Mouse (Mus musculus) liver, embryonic 15.5 days (tissue): ENCODE measurements around the gene Dyrk2. TPM values are rescaled to one million over a fixed set of nuclear protein-coding genes. Genes with fewer than 3 reads are reported as not detected.
A peak's percentile ranks its signal among the peaks of the same experiment; 100 is the strongest.

Source experiments
- ATAC-seq: fragments of 200-750 bp; cut with Nextera tagmentation; 2 replicates; pipeline ENCODE4 v1.8.0; 2017; ENCODE audit warnings: moderate number of reproducible peaks, mild to moderate bottlenecking, moderate library complexity; ENCODE audit not compliant: insufficient read depth
- H3K27ac ChIP-seq: fragments of 300-500 bp; sonication (generic); replicated peaks from 2 replicates; pipeline ENCODE4 v1.5.1; 2015; ENCODE audit warnings: mild to moderate bottlenecking, inconsistent platforms
- H3K27me3 ChIP-seq: fragments of 300-500 bp; sonication (generic); 2 replicates; pipeline ENCODE4 v1.6.1; 2015; ENCODE audit warnings: mild to moderate bottlenecking, inconsistent platforms
- H3K36me3 ChIP-seq: fragments of 300-500 bp; sonication (generic); replicated peaks from 2 replicates; pipeline ENCODE4 v1.6.1; 2015; ENCODE audit warnings: moderate library complexity, mild to moderate bottlenecking, inconsistent platforms
- H3K4me1 ChIP-seq: fragments of 300-500 bp; sonication (generic); replicated peaks from 2 replicates; pipeline ENCODE4 v1.6.1; 2015; ENCODE audit warnings: inconsistent platforms
- H3K4me2 ChIP-seq: fragments of 300-500 bp; sonication (generic); 2 replicates; pipeline ENCODE4 v1.6.1; 2015; ENCODE audit warnings: moderate library complexity, mild to moderate bottlenecking, inconsistent platforms
- H3K4me3 ChIP-seq: fragments of 300-500 bp; sonication (generic); replicated peaks from 2 replicates; pipeline ENCODE4 v1.5.1; 2015; ENCODE audit warnings: mild to moderate bottlenecking, inconsistent platforms
- H3K9ac ChIP-seq: fragments of 300-500 bp; sonication (generic); 2 replicates; pipeline ENCODE4 v1.6.1; 2015; ENCODE audit warnings: moderate library complexity, mild to moderate bottlenecking, inconsistent platforms
- H3K9me3 ChIP-seq: fragments of 300-500 bp; sonication (generic); replicated peaks from 2 replicates; pipeline ENCODE4 v1.6.1; 2016; ENCODE audit warnings: inconsistent platforms
- WGBS: fragments of 180-500 bp; shearing (Covaris S2); methylation state at CpG from one replicate; pipeline ENCODE4 v1.1.7; 2015; ENCODE audit warnings: mixed read lengths; ENCODE audit not compliant: insufficient replicate concordance; 5-methylcytosine and 5-hydroxymethylcytosine counted together
- polyA plus RNA-seq: library from polyadenylated mRNA; unstranded; fragments of >200 nt; fragmentation: Nextera tagmentation; extraction: Ambion mirVana; gene quantifications from 2 replicates; pipeline ENCODE4 v1.2.1, GENCODE M21; 2015

The Dyrk2 gene
- 1.9 and 2.3 TPM in 2 replicates for polyA plus RNA-seq

DNA sequence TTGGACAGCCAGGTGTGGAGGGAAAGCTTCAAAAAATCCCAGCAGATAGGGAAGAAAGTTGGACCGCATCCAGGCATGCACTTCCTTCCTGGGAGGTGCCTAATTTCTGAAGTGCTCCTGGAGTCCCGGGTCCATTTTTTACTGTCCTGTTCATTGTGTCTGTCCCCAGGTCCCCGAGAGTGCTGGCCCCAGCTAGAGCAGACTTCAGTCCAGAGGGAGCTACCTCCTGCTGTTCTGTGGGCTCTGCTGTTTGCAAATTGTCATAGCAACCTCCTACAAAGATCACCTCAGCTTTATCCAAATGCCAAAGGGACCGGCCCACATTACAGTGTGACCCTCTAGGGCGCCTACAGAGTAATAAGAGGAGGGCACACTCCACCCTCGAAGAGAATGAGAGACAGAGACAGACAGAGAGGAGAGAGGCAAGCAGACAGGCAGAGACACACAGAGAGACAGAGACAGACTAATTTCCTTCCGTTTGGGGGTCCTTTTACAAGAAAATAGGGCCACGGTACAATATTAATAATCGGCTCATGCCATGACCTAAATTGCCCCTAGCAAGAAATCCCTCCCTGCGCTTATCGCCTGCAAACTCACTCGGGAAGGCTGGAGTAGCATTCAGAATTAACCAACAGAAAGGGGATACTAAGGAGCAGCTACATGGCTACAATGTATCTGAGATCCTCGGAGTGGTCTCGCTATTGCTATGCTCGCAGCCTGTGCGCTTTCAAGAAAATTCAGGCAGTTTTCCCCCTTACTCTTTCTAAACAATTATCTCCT lies at the start of gene Dyrk2:
Gene Dyrk2, minus strand, starts transcription at position 9 of the 780 bp plus-strand sequence.
- Histone ChIP-seq H3K4me3 (peak within 1 kb of the TSS; percentile 72), H3K4me1 (peaks cover 27% of the 10 kb centered on the region), H3K9me3 (no peaks in the 10 kb centered on the region), H3K27me3 (peaks cover 27% of the 10 kb centered on the region), H3K27ac (peak within 1 kb of the TSS; percentile 70), H3K4me2 (peak within 1 kb of the TSS; percentile 86), H3K36me3 (no peaks in the 10 kb centered on the region), H3K9ac (peak within 1 kb of the TSS; percentile 41)
- 20% methylated on average over 16 of the region's 16 CpGs for WGBS
- no peak for ATAC-seq

DNA sequence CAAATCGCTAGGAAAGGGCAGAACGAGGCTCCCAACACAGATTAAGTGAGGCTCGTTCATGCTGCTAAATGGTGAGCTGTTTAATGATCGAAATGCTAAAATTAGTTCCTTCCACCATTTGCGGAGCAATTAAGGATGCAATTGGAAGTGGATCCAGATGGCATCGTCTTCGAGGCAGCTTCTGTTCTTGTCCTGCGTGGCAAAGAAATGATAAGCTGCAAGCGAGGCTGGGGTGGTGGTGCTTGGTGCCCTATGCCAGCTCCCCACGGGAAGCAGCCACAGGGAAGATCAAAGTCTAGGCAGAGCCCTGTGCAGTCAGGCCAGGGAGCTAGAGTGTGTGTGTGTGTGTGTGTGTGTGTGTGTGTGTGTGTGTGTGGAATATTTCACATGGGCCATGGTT lies 32.6 kb upstream of the Dyrk2 start:
- H3K36me3 ChIP-seq: no peaks in the 10 kb centered on the region
- H3K9me3 ChIP-seq: no peaks in the 10 kb centered on the region
- no peak for ATAC-seq
- 70% methylated on average over 10 of the region's 10 CpGs for WGBS
- H3K27me3 ChIP-seq: no peaks in the 10 kb centered on the region
- H3K27ac ChIP-seq: no peak overlapping the region
- H3K4me2 ChIP-seq: no peak overlapping the region
- H3K4me1 ChIP-seq: no peaks in the 10 kb centered on the region
- H3K9ac ChIP-seq: no peak overlapping the region
- H3K4me3 ChIP-seq: no peak overlapping the region

GRCm38 (mm10) chr10:118893645-118894044 lies 23.6 kb upstream of the Dyrk2 start:
- Histone ChIP-seq H3K4me2 (no peak overlapping the region), H3K27me3 (no peaks in the 10 kb centered on the region), H3K9ac (no peak overlapping the region), H3K36me3 (no peaks in the 10 kb centered on the region), H3K4me1 (no peaks in the 10 kb centered on the region), H3K27ac (no peak overlapping the region), H3K9me3 (no peaks in the 10 kb centered on the region), H3K4me3 (no peak overlapping the region)
- 32% methylated on average over 3 of the region's 3 CpGs for WGBS
- no peak for ATAC-seq

DNA sequence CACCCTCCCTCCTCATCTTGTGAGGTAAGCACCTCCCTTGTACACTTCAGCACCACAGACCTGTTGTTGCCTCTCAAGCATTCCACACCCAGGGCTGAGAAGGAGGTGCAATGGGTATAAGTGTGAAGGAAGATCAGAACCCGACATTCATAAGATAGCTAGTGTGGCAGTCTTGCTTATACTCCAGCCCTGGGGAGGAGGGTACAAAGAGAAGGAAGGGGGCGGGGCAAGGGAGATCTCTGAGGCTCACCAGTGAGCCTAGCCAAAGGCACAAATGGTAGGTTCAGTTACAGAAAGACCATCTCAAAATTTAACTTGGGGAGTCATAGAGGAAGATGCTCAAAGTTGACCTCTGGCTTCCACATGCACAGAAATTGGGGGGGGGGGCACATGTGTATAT lies 14.1 kb upstream of the Dyrk2 start:
- no peaks in the 10 kb centered on the region for H3K27me3 ChIP-seq
- WGBS: 62% methylated on average over 2 of the region's 2 CpGs
- H3K9ac ChIP-seq: no peak overlapping the region
- H3K4me2 ChIP-seq: no peak overlapping the region
- no peak overlapping the region for H3K4me3 ChIP-seq
- no peak for ATAC-seq
- H3K4me1 ChIP-seq: no peaks in the 10 kb centered on the region; the same call in 1 of the 2 replicates
- H3K9me3 ChIP-seq: no peaks in the 10 kb centered on the region
- H3K27ac ChIP-seq: no peak overlapping the region
- H3K36me3 ChIP-seq: no peaks in the 10 kb centered on the region

- Histone ChIP-seq H3K4me3 (no peak overlapping the region), H3K27ac (no peak overlapping the region), H3K4me2 (no peak overlapping the region), H3K9me3 (no peaks in the 10 kb centered on the region), H3K4me1 (no peaks in the 10 kb centered on the region; the same call in 1 of the 2 replicates), H3K36me3 (no peaks in the 10 kb centered on the region), H3K27me3 (no peaks in the 10 kb centered on the region), H3K9ac (no peak overlapping the region)
- 35% methylated on average over 11 of the region's 11 CpGs for WGBS
- ATAC-seq: no peak
These were observed 13.3 kb upstream of the Dyrk2 start for GRCm38 (mm10) chr10:118883317-118883716.

DNA sequence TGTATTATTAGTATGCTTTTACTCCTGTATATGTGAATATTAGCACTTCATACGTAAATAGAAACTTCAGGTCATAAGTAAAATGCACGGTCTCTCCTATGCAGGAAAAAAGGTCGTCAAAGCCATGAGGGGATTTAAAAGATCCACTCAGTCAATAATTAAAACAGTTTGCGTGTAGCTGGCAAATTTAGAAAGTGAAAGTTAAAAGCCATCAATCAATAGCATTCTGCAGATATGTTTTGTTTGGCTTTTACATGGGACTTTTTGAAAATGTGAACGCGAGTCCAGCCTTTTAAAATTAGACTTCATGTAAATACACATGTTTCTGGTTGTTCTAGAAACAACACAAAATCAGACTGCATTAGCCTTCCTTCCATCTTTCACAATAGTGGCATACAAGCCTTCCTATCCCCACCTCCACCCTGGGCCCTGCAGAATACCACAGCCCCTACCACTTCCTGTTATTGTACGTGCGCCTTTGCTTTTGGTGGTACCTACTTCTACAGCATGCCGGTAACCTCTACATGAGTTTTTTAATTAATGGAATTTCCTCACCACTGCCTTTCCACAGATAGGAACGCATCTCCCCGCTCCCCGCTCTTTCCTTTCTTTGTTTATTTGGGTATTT lies 12.4 kb upstream of the Dyrk2 start:
- no peak overlapping the region for H3K27ac ChIP-seq
- H3K36me3 ChIP-seq: no peaks in the 10 kb centered on the region
- WGBS: 23% methylated on average over 12 of the region's 12 CpGs
- ATAC-seq: no peak
- no peaks in the 10 kb centered on the region; the same call in 1 of the 2 replicates for H3K4me1 ChIP-seq
- H3K9ac ChIP-seq: no peak overlapping the region
- H3K4me3 ChIP-seq: no peak overlapping the region
- H3K27me3 ChIP-seq: no peaks in the 10 kb centered on the region
- peak overlapping the region; percentile 16; the same call in 1 of the 2 replicates for H3K4me2 ChIP-seq
- H3K9me3 ChIP-seq: no peaks in the 10 kb centered on the region

DNA sequence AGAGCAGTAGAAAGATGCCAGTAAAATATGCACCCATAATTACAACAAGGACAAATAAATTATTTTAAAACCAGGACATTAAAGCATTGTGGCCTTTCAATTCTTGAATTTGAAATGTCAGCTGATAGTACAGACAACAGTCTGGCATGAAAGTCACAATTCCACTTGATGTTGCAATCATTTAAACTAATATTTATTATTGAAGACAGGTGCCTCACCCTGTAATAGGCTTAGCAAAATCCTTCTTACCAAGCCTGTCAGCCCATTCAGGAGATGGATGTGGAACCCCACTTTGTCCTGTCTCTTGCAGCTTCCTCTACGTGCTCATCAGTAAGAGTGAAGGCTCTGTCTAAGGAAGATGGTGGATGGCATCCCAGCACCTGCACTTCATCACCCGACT lies 10.8 kb upstream of the Dyrk2 start:
- H3K4me2 ChIP-seq: no peak overlapping the region
- no peak overlapping the region for H3K4me3 ChIP-seq
- H3K4me1 ChIP-seq: no peaks in the 10 kb centered on the region; the same call in 1 of the 2 replicates
- no peak overlapping the region for H3K9ac ChIP-seq
- no peak overlapping the region for H3K27ac ChIP-seq
- no peaks in the 10 kb centered on the region for H3K27me3 ChIP-seq
- 56% methylated on average over 2 of the region's 2 CpGs for WGBS
- no peaks in the 10 kb centered on the region for H3K36me3 ChIP-seq
- no peaks in the 10 kb centered on the region for H3K9me3 ChIP-seq
- ATAC-seq: no peak

- H3K27me3 ChIP-seq: peaks cover 27% of the 10 kb centered on the region
- H3K4me1 ChIP-seq: peaks cover 17% of the 10 kb centered on the region
- WGBS: 74% methylated on average over 2 of the region's 2 CpGs
- H3K9me3 ChIP-seq: no peaks in the 10 kb centered on the region
- H3K4me3 ChIP-seq: no peak overlapping the region
- no peak for ATAC-seq
- H3K27ac ChIP-seq: no peak overlapping the region
- no peaks in the 10 kb centered on the region for H3K36me3 ChIP-seq
- H3K9ac ChIP-seq: no peak overlapping the region
- no peak overlapping the region for H3K4me2 ChIP-seq
These were observed 2.2 kb upstream of the Dyrk2 start for GRCm38 (mm10) chr10:118872196-118872595.

GRCm38 (mm10) chr10:118869591-118870001 lies 413 bp downstream of the Dyrk2 start:
- Histone ChIP-seq H3K27ac (peak overlapping the region; percentile 70), H3K4me2 (peak overlapping the region; percentile 86), H3K4me3 (peak overlapping the region; percentile 72), H3K9ac (peak overlapping the region; percentile 41), H3K27me3 (peaks cover 27% of the 10 kb centered on the region), H3K9me3 (no peaks in the 10 kb centered on the region), H3K36me3 (no peaks in the 10 kb centered on the region), H3K4me1 (peaks cover 27% of the 10 kb centered on the region)
- under 1% methylated on average over 16 of the region's 16 CpGs for WGBS
- ATAC-seq: peak; percentile 46

DNA sequence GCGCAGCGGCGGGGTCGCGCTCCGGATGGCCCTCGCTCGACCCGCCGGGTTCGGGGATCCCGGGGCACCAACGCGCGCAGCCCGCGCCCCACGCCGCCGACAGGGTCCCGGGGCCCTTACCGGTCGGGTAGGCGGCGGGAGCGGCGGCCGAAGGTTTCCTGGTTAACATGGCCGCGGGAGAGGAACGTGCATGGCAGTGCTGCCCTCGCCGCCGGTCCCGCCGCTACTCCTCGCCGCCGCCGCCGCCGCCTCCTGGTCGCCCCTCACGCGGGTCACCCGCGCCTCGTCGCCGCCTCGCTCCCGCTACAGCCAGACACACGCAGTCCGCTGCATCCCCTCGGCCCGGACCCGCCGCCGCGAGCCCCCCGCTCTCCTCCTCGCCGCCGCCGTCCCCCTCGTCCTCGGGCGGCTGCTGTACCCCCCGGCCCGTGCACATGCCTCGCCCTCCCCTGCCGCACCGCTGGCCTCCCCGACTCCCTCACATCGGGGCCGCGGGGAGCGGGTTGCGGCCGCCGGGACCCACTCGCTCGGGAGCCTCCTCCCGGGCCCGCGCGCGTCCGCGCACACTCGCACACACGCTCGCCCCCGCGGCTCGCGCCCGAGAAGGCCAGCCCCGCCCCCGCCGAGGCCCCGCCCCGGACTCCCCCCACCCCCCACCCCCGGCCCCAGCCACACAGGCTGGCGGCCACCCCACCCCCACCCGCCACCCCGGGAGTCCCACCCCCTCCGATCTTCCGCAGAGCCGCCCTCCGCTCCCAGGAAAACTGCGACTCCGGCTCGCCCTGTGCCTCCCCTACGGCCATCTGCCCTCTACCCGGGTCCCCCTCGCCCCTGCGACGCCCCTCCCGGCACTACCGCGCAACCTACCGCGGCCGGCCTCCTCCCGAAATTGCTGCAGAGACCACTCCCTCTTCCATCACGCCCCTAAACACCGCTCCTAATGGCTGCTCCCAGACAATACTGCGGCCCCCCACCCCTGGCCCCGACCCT lies 1.1 kb downstream of the Dyrk2 start:
- peak overlapping the region; percentile 76 for H3K27ac ChIP-seq
- WGBS: 1% methylated on average over 114 of the region's 130 CpGs

More for the DNA sequence above, 1.1 kb downstream of the Dyrk2 start:
- peak overlapping the region; percentile 74 for H3K9ac ChIP-seq
- ATAC-seq: peak; percentile 59
- peak overlapping the region; percentile 86 for H3K4me2 ChIP-seq
- H3K4me1 ChIP-seq: peaks cover 27% of the 10 kb centered on the region
- H3K9me3 ChIP-seq: no peaks in the 10 kb centered on the region
- H3K4me3 ChIP-seq: peak overlapping the region; percentile 72
- H3K36me3 ChIP-seq: no peaks in the 10 kb centered on the region
- peaks cover 27% of the 10 kb centered on the region for H3K27me3 ChIP-seq
